Comparison of ENCODE assay signal across 31 mouse cellular contexts in genomic region chr1:112180446-112180845, GRCm38 (mm10).
"Had no signal": no experiment of that assay in that cellular context is flagged by ENCODE, and none has a peak within 500 bp of the region (broad histone marks: within the 10 kb centered on the region; RNA-seq: fewer than 3 reads in every experiment).

No protein-coding gene starts in this region.

- H3K27ac ChIP-seq: limb, embryonic 10.5 days; limb, embryonic 12.5 days; limb, embryonic 13.5 days; limb, embryonic 15.5 days; liver, embryonic 12.5 days; liver, embryonic 13.5 days; liver, embryonic 14.5 days; liver, embryonic 15.5 days; lung, embryonic 15.5 days; macrophage; midbrain, embryonic 10.5 days; midbrain, embryonic 12.5 days; midbrain, embryonic 13.5 days; midbrain, embryonic 15.5 days had no signal

- DNase-seq: left cerebral cortex, postnatal 4 days; liver; liver, embryonic 13.5 days; liver, postnatal 0 days; lung, adult 18-20 months; lung, adult 2 months; lung, embryonic 14.5 days; lung, postnatal 10 days; lung, postnatal 14 days; lung, postnatal 36 days; lung, postnatal 4 days; midbrain, embryonic 14.5 days had no signal

- H3K27me3 ChIP-seq: limb, embryonic 12.5 days; limb, embryonic 13.5 days; limb, embryonic 15.5 days; liver, embryonic 12.5 days; liver, embryonic 13.5 days; liver, embryonic 15.5 days; lung, embryonic 15.5 days; megakaryocyte, embryonic 14.5 days; midbrain, embryonic 12.5 days; midbrain, embryonic 13.5 days; midbrain, embryonic 15.5 days had no signal

- H3K4me3 ChIP-seq: limb, embryonic 10.5 days; limb, embryonic 12.5 days; limb, embryonic 13.5 days; limb, embryonic 15.5 days; liver, embryonic 12.5 days; liver, embryonic 13.5 days; liver, embryonic 15.5 days; lung, embryonic 15.5 days; megakaryocyte, embryonic 14.5 days; midbrain, embryonic 10.5 days; midbrain, embryonic 12.5 days; midbrain, embryonic 13.5 days; midbrain, embryonic 15.5 days; myocyte had no signal

- H3K9ac ChIP-seq: limb, embryonic 12.5 days; limb, embryonic 13.5 days; limb, embryonic 15.5 days; liver, embryonic 12.5 days; liver, embryonic 13.5 days; liver, embryonic 14.5 days; liver, embryonic 15.5 days; liver, postnatal 0 days; lung, embryonic 14.5 days; lung, embryonic 15.5 days; midbrain, embryonic 12.5 days; midbrain, embryonic 13.5 days; midbrain, embryonic 15.5 days had no signal

- H3K9me3 ChIP-seq: limb, embryonic 10.5 days; limb, embryonic 12.5 days; limb, embryonic 13.5 days; limb, embryonic 15.5 days; liver, embryonic 12.5 days; liver, embryonic 15.5 days; lung, embryonic 15.5 days; megakaryocyte, embryonic 14.5 days; midbrain, embryonic 10.5 days; midbrain, embryonic 12.5 days; midbrain, embryonic 13.5 days; midbrain, embryonic 15.5 days had no signal

- H3K4me2 ChIP-seq: limb, embryonic 12.5 days; limb, embryonic 13.5 days; limb, embryonic 15.5 days; liver, embryonic 11.5 days; liver, embryonic 12.5 days; liver, embryonic 13.5 days; liver, embryonic 15.5 days; lung, embryonic 14.5 days; lung, embryonic 15.5 days; midbrain, embryonic 11.5 days; midbrain, embryonic 12.5 days; midbrain, embryonic 13.5 days; midbrain, embryonic 15.5 days had no signal

- H3K36me3 ChIP-seq: limb, embryonic 10.5 days; limb, embryonic 12.5 days; limb, embryonic 13.5 days; limb, embryonic 15.5 days; liver, embryonic 12.5 days; liver, embryonic 13.5 days; liver, embryonic 15.5 days; lung, embryonic 15.5 days; midbrain, embryonic 10.5 days; midbrain, embryonic 12.5 days; midbrain, embryonic 13.5 days; midbrain, embryonic 15.5 days had no signal

- ATAC-seq: liver, embryonic 12.5 days; liver, postnatal 0 days; lung, postnatal 0 days; midbrain, embryonic 13.5 days; midbrain, embryonic 15.5 days; midbrain, embryonic 16.5 days had no signal

- H3K4me1 ChIP-seq: limb, embryonic 10.5 days; limb, embryonic 12.5 days; limb, embryonic 13.5 days; limb, embryonic 15.5 days; liver, embryonic 12.5 days; liver, embryonic 13.5 days; liver, embryonic 15.5 days; lung, embryonic 15.5 days; megakaryocyte, embryonic 14.5 days; midbrain, embryonic 10.5 days; midbrain, embryonic 12.5 days; midbrain, embryonic 13.5 days; midbrain, embryonic 15.5 days had no signal
